Mouse (Mus musculus) embryonic fibroblast, embryonic 13.5 days (primary cell): ENCODE results near the gene Mypop.

ENCODE experiments used
- CTCF ChIP-seq: IDR thresholded peaks from 2 replicates; pipeline ENCODE4 v1.5.1; 2011; ENCODE audit warnings: mild to moderate bottlenecking, control low read depth, low read length, moderate library complexity, borderline replicate concordance; ENCODE audit not compliant: insufficient read depth
- POLR2A ChIP-seq: IDR thresholded peaks from 2 replicates; pipeline ENCODE4 v1.6.1; 2011; ENCODE audit warnings: low read depth, mild to moderate bottlenecking, control low read depth, low read length, moderate library complexity

GRCm38 (mm10) chr7:19004631-19005079 is 13.6 kb downstream of the Mypop start:
- no peak for TF ChIP-seq CTCF
- no peak for TF ChIP-seq POLR2A
